Mouse (Mus musculus) bone marrow macrophage, adult 2 months (primary cell): Measurements from ENCODE around the gene Man2a1.

Experiments
- CTCF ChIP-seq: IDR thresholded peaks from 2 replicates; pipeline ENCODE4 v1.5.1; 2012; ENCODE audit warnings: low read depth, mild to moderate bottlenecking, low read length, moderate library complexity
- POLR2A ChIP-seq: IDR thresholded peaks from 2 replicates; pipeline ENCODE4 v1.6.1; 2012; ENCODE audit warnings: mild to moderate bottlenecking, low read depth, low read length, borderline replicate concordance

- TF ChIP-seq CTCF (no peak), POLR2A (no peak)
Measured at GRCm38 (mm10) chr17:64611426-64611825, 10.9 kb downstream of the Man2a1 start.
